Mouse (Mus musculus) heart, adult 18-20 months (tissue): Measurements from ENCODE around the gene Gm21921. TPM values are rescaled to one million over a fixed set of nuclear protein-coding genes. Genes with fewer than 3 reads are reported as not detected.
"Not testable (repeated sequence)": the region's sequence is repeated elsewhere in the genome, so short reads cannot be mapped to it uniquely, and the experiment has no call there.

Source experiments
- DNase-seq, 2 experiments: peaks; one replicate each; pipeline ENCODE4 v3.0.0; 2021 to 2022; ENCODE audit warnings: mixed read lengths in 1 of 2
- long read RNA-seq, 2 experiments: library from polyadenylated mRNA; stranded (forward); transcript quantifications; one replicate each; pipeline ENCODE4 v2.0.0; 2021
- total RNA-seq, 2 experiments: library from RNA; stranded (reverse); gene quantifications; 2 replicates each; pipeline ENCODE4 v1.2.3; 2021

Gene Gm21921
- not detected for total RNA-seq
- long read RNA-seq, experiment 1 = 0 reads
- long read RNA-seq, experiment 2 = 0 reads

DNA sequence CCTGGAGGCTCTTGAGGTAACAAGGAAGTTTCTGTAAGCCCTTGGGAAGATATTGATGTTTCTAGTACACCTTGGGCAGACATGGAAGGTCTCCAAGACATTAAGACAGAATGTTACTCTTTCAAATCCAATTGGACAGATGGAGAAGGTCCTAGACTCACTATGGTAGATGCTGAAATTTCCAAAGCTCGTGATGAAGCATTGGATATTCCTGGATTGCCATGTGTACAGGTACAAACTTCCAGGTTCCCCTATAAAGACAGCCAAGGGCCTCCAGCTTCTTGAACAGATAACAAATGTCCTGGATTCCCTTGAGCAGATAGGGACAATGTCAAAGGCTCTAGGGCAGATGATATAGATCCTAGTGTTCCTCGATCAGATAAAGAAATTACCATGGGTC lies at the start of gene Gm21921:
TSS of gene Gm21921 (minus strand) at position 101 of the 400 bp plus-strand sequence.
- DNase-seq = not testable (repeated sequence)
